8 mouse cellular contexts compared by ENCODE assay signal in the genomic region with DNA sequence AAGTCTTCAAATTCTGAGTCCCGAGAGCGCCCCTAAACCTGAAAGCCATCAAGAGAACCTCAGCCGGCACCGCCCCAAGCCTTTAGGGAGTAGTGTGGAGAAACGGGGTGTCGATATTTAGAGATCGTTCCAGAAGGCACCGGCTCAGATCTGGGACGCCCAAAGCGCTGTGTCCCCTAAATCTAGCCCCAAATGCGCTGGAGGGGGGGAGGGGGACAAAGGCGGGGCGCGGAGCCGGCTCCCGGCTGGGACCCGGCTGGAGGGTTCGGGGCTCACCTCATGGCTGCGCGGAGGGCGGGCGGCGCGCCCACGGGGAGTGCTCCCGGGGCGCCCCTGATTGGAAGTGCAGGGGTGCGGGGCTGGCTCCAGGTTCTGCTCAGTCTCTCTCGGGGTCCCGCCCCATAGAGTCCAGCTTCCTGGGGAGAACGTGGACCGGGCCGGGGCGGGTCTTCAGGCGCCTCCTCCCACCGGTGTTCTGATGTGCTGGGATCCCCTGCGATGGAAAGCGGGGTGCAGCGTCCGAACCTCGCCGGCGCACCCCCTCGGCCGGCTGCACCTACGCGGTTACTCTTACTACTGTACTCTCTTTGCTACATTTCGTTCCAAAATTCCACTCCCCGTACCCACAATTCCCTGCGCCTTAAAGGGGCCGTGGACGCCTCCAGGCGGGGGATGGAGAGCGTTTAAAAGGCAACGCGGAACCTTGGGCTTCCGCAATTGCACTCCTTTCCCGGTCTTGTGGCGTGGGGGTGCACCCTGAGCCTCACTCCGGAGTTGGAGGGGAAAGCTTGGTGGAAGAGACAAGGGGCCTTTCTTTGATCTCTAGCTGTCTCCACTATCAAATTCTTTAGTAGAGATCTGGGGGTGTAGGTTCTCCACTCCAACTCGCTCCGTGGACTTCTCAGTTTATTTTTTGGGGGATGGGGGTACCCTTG. TPM values are rescaled to one million over a fixed set of nuclear protein-coding genes. Genes with fewer than 3 reads are reported as not detected.
DNase-seq lines count a peak whose midpoint lies in the region; ATAC-seq and TF ChIP-seq lines count a peak whose summit lies in the region.

TSS of gene Vasp (minus strand) at position 580 of the 935 bp plus-strand sequence.

- H3K27me3 ChIP-seq in embryonic facial prominence, embryonic 13.5 days: no peaks in the 10 kb centered on the region
- no peaks in the 10 kb centered on the region for H3K27me3 ChIP-seq in kidney, adult 2 months (replicated peaks; ENCODE audit: control insufficient read depth, insufficient read depth, low read length)
- H3K27me3 ChIP-seq in limb, embryonic 12.5 days: no peaks in the 10 kb centered on the region
- no peaks in the 10 kb centered on the region for H3K27me3 ChIP-seq in midbrain, embryonic 14.5 days (ENCODE audit: control insufficient read depth, insufficient read depth, low read length)

- H3K9me3 ChIP-seq in embryonic facial prominence, embryonic 13.5 days: peaks cover 2% of the 10 kb centered on the region; the same call in 1 of the 2 replicates
- 0 out of 2 replicates have a peak, but pooled peaks cover 3% of the 10 kb centered on the region for H3K9me3 ChIP-seq in limb, embryonic 12.5 days
- no peaks in the 10 kb centered on the region for H3K9me3 ChIP-seq in midbrain, embryonic 14.5 days (ENCODE audit: control insufficient read depth, low read length)

- peak within 1 kb of the TSS; percentile 99 for H3K4me2 ChIP-seq in embryonic facial prominence, embryonic 13.5 days
- peak within 1 kb of the TSS; percentile 96 for H3K4me2 ChIP-seq in limb, embryonic 12.5 days
- peak within 1 kb of the TSS; percentile 90 for H3K4me2 ChIP-seq in midbrain, embryonic 14.5 days (ENCODE audit: low read length)

- ATAC-seq in embryonic facial prominence, embryonic 13.5 days (ENCODE audit: insufficient number of reproducible peaks, insufficient read depth, low FRiP score, low TSS enrichment, low read depth): peak; percentile 71
- peak; percentile 33 for ATAC-seq in limb, embryonic 12.5 days (ENCODE audit: insufficient number of reproducible peaks, insufficient read depth, low FRiP score, low TSS enrichment, low read depth)
- peak; percentile 72 for ATAC-seq in midbrain, embryonic 14.5 days (ENCODE audit: low FRiP score, low TSS enrichment)

- DNase-seq in 416B (ENCODE audit: low read depth): peak; percentile 91
- peak; percentile 61 to 77 for DNase-seq in adrenal gland, postnatal 4 days (ENCODE audit: low spot score in 2 of 2)
- DNase-seq in heart, adult 18-20 months: peak; percentile 93 to 96
- peak; percentile 93 for DNase-seq in kidney, adult 2 months
- peak; percentile 94 for DNase-seq in midbrain, embryonic 14.5 days
- peak; percentile 77 to 81 for DNase-seq in spleen, adult 18-20 months

- peaks cover 13% of the 10 kb centered on the region; the same call in 1 of the 2 replicates for H3K36me3 ChIP-seq in embryonic facial prominence, embryonic 13.5 days
- H3K36me3 ChIP-seq in kidney, adult 2 months (ENCODE audit: control insufficient read depth, insufficient read depth, low read length): no peaks in the 10 kb centered on the region
- H3K36me3 ChIP-seq in limb, embryonic 12.5 days: peaks cover 11% of the 10 kb centered on the region
- H3K36me3 ChIP-seq in midbrain, embryonic 14.5 days (ENCODE audit: control insufficient read depth, insufficient read depth, low read length): peaks cover 2% of the 10 kb centered on the region; the same call in 1 of the 2 replicates

- peak within 1 kb of the TSS; percentile 91 for H3K9ac ChIP-seq in embryonic facial prominence, embryonic 13.5 days
- H3K9ac ChIP-seq in limb, embryonic 12.5 days (replicated peaks): peak within 1 kb of the TSS; percentile 90
- peak within 1 kb of the TSS; percentile 82 for H3K9ac ChIP-seq in midbrain, embryonic 14.5 days (replicated peaks; ENCODE audit: low read length)

- TF ChIP-seq POLR2A in kidney, adult 2 months (IDR thresholded peaks at IDR 0.05; ENCODE audit: low read depth, low read length): peak; percentile 62

- TF ChIP-seq CTCF in kidney, adult 2 months (conservative IDR thresholded peaks at IDR 0.05; ENCODE audit: insufficient read depth, insufficient read length, low read depth, low read length): no peak

- H3K4me1 ChIP-seq in embryonic facial prominence, embryonic 13.5 days: peaks cover 32% of the 10 kb centered on the region
- peaks cover 15% of the 10 kb centered on the region for H3K4me1 ChIP-seq in kidney, adult 2 months (ENCODE audit: control insufficient read depth, insufficient read depth, low read length)
- H3K4me1 ChIP-seq in limb, embryonic 12.5 days (replicated peaks): peaks cover 27% of the 10 kb centered on the region
- H3K4me1 ChIP-seq in midbrain, embryonic 14.5 days (ENCODE audit: control insufficient read depth, insufficient read depth, low read length): peaks cover 16% of the 10 kb centered on the region

- H3K27ac ChIP-seq in embryonic facial prominence, embryonic 13.5 days: peak within 1 kb of the TSS; percentile 96
- H3K27ac ChIP-seq in kidney, adult 2 months (ENCODE audit: insufficient read depth, low read depth, low read length): peak within 1 kb of the TSS; percentile 91
- H3K27ac ChIP-seq in limb, embryonic 12.5 days: peak within 1 kb of the TSS; percentile 96
- H3K27ac ChIP-seq in midbrain, embryonic 14.5 days (replicated peaks; ENCODE audit: low read depth, low read length): peak within 1 kb of the TSS; percentile 75

- peak within 1 kb of the TSS; percentile 96 for H3K4me3 ChIP-seq in embryonic facial prominence, embryonic 13.5 days
- H3K4me3 ChIP-seq in kidney, adult 2 months (ENCODE audit: insufficient read depth, low read depth, low read length): peak within 1 kb of the TSS; percentile 87
- peak within 1 kb of the TSS; percentile 98 for H3K4me3 ChIP-seq in limb, embryonic 12.5 days (replicated peaks)
- peak within 1 kb of the TSS; percentile 94 for H3K4me3 ChIP-seq in midbrain, embryonic 14.5 days (replicated peaks; ENCODE audit: low read depth, low read length)

- WGBS in embryonic facial prominence, embryonic 13.5 days: under 1% methylated on average over 62 of the region's 62 CpGs
- under 1% methylated on average over 61 of the region's 62 CpGs for WGBS in kidney, adult 2 months
- WGBS in limb, embryonic 12.5 days: under 1% methylated on average over 62 of the region's 62 CpGs
- WGBS in midbrain, embryonic 14.5 days: under 1% methylated on average over 62 of the region's 62 CpGs

RNA-seq across cellular contexts. Expression of gene Vasp, which starts in this region (rescaled TPM):
- 10 to 100 TPM; 83.7 to 89.3 TPM for total RNA-seq in adrenal gland, postnatal 4 days (2021)
- polyA plus RNA-seq in embryonic facial prominence, embryonic 13.5 days (2015; fragmentation: Nextera tagmentation; extraction: Ambion mirVana): 57.3 and 64.0 TPM in 2 replicates
- total RNA-seq in heart, adult 18-20 months (2021): 10 to 100 TPM; 26.7 to 27.7 TPM
- 69.5 and 71.5 TPM in 2 replicates for polyA plus RNA-seq in kidney, adult 2 months (2012; rRNA removed)
- 66.4 and 68.8 TPM in 2 replicates for polyA plus RNA-seq in limb, embryonic 12.5 days (2016; fragmentation: Nextera tagmentation; extraction: Ambion mirVana)
- 28.9 and 29.1 TPM in 2 replicates for polyA plus RNA-seq in midbrain, embryonic 14.5 days (2014; fragmentation: Nextera tagmentation; extraction: Ambion mirVana)

Comparison
In these comparisons a context has a peak if more than half of its experiments do, and no peak if none do; other contexts are left out.
1. Peak in every context shown above with its lines: DNase-seq, ATAC-seq, H3K4me3 ChIP-seq and H3K27ac ChIP-seq.